Mouse (Mus musculus) B cell, adult 2 months (primary cell): ENCODE measurements around the gene Gm28051.

Experiments used
- DNase-seq, 2 experiments: peaks; one replicate each; pipeline ENCODE4 v3.0.0; 2022

Gm28051 gene

GRCm38 (mm10) chr12:102705216-102705871 lies 52.2 kb downstream of the Gm28051 start:
- DNase-seq, result peak; percentile 95 to 96

- peak; percentile 51 to 58 for DNase-seq
Measured at GRCm38 (mm10) chr12:102704457-102705198, 52.9 kb downstream of the Gm28051 start, which contains the start of gene Itpk1. Itpk1 (minus strand) TSS chr12:102704930.

GRCm38 (mm10) chr12:102703921-102704408 lies 53.6 kb downstream of the Gm28051 start:
- DNase-seq, result peak; percentile 26 to 35

GRCm38 (mm10) chr12:102703441-102703840 lies 54.1 kb downstream of the Gm28051 start:
- DNase-seq, result peak in 1 of 2 experiments; percentile 22

- DNase-seq, result no peak
Measured at GRCm38 (mm10) chr12:102703111-102703412, 54.5 kb downstream of the Gm28051 start.

- peak; percentile 90 to 94 for DNase-seq
Measured at GRCm38 (mm10) chr12:102702356-102703110, 55.0 kb downstream of the Gm28051 start.

- no peak for DNase-seq
Measured at GRCm38 (mm10) chr12:102701691-102702207, 55.8 kb downstream of the Gm28051 start.

- no peak for DNase-seq
Measured at GRCm38 (mm10) chr12:102700453-102700852, 57.1 kb downstream of the Gm28051 start.

DNA sequence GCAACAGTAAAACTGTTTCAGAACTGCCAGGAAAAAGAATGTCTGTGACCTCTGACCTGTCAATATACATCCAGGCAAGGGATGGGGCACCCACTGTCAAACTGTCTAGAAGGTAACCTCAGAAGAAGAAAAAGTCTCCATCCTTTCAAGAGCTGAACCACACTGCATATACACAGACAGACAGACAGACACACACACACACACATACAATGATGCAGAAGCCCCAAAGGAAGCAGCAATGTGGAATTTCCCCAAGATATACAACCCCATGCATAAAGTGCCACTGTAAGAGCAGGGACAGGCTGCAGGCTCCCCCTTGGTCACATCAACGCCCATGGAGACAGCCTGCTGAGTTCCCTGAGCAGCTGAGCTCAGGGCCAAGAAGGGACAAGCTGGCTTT lies 58.4 kb downstream of the Gm28051 start:
- no peak for DNase-seq

DNA sequence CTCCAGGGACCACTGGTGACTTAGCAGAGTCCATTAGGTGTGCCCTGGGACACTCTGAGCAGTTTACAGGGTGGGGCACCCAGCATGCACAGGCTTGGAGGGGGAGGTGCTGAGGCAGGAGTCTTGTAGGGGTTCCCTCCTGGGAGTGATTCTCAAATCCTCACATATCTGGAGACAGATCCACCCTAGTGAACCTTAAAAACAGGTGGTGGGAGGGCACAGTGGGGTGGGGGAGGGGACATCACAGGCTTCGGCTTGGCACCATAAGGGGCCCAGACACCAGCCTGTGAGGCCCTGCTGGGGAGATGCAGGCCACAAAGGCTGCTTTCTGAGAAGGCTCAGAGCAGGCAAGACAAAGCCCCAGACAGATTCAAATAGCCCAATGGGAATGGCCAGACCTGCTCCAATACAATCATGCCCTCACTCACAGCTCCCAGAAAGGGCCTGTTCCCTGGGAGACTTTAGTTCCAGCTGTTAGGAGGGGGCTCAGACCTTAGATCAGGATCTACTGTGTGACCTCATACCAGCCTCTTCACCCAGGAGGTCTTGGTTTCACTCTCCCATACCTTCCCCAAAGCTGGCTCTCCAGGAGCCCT lies 59.4 kb downstream of the Gm28051 start:
- no peak for DNase-seq

DNA sequence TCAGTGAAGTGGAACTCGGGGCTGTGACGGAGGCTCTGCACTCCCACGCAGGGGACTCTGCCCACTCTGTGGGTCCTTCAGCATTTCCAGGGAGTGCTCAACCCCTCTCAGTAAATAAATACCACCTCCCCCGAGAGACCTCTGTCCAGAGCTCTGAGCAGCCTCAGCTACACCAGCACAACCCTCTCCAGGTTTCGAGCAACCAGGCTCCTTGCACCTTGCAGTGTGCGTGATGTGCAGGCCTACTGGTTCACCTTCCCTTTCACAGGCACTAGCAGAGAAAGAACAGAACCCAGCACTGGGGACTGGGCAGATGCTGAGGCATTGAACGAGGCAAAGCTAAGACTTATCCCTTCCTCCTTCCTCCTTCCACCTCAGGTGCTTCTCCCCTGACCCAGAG lies 60.2 kb downstream of the Gm28051 start:
- no peak for DNase-seq

- DNase-seq, result no peak
Measured at GRCm38 (mm10) chr12:102696635-102697354, 60.8 kb downstream of the Gm28051 start.

DNA sequence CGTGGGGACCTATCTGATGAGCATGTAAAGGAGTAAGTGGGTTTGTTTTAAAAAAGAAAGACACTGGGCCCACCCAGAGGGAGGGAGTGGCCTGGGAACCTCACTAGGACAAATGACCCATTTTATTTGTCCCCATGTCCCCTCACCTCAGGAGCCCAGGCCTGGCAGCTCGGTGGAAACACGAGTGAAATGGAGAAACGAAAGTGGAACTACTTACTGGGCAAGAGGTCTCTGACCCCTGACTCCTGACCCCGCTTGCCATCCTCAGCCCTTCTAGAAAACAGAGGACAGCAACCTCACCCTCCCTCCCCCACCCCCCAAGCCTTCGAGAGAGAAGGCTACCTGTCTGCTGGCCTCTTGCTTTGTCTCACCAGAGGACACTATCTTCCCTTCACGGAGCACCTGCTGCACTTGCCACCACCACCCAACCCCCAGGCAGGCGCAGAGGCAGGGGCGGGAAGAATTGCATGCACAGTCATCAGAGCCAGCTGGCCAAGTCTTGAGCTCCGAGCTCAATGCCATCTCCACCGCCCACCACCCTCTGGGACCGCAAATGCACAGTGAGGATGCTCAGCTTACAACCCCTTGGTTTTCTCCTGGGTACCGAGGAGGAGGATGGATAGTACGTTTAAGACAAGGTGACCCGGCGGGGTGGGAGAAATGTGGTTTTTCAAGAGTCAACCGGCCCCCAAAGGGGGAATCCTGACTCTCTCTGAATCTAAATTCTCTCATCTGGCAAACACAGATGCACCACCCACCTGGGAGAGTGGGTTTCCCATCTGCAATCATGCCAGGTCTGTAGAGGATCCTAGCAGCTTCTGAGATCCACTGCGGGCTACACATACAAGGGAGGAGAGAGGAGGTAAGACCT lies 62.0 kb downstream of the Gm28051 start:
- DNase-seq, result no peak

- no peak for DNase-seq
Measured at GRCm38 (mm10) chr12:102691761-102692160, 65.8 kb downstream of the Gm28051 start.

DNA sequence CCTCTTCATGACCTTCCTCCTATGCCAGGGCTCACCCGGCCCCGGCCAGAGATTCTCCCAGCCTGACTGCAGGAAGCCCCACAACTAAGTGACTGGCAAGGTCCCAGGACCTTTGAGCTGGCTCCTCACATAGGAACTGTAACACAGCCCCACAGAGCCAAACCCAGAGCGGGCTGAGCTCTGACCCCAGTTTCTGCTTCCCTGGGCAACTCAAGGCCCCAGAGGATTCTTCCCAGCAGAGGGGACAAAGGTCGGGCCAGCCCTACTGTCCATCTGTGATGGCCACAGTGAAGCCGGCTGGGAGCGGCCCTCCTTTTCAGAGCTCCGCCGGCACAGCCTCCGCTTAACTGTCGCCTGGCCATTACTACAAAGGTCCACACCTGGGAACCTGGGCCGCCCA lies 66.4 kb downstream of the Gm28051 start:
- no peak for DNase-seq

GRCm38 (mm10) chr12:102689773-102690563 lies 67.6 kb downstream of the Gm28051 start:
- DNase-seq, result peak; percentile 65 to 66

GRCm38 (mm10) chr12:102686321-102686720 lies 71.2 kb downstream of the Gm28051 start:
- DNase-seq, result no peak

- no peak for DNase-seq
Measured at GRCm38 (mm10) chr12:102685523-102685931, 72.0 kb downstream of the Gm28051 start.

DNA sequence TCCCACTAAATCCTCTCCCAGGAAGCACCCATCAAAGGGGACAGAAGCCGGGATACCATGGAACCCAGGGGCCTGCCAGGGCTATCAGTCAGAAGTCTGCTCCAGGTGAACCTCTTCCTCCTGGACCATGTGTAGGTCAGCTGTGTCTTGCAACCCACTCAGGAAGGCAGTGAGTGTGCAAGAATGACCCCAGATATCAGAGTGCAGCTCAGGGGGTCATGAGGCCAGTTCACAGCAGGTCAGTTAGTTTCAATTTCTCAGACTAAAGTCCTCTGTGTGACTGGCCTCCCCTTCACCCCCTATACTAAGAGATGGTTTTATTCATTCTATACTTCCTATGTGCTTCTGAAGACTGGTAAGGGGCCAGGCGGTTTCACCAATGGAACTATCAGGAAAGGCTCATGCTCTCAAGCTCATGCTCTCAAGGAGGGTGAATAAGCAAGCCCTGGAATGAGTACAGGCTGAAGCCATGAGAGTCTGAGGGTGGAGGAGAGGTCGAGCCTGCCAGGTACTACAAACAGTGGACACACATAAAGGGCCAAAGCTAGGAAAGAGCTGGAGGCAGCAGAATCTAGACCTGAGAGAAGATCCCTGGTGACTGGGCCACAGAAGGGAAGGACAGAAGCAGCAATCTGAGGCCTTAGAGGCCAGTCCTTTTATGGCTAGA lies 72.7 kb downstream of the Gm28051 start:
- DNase-seq, result no peak

DNA sequence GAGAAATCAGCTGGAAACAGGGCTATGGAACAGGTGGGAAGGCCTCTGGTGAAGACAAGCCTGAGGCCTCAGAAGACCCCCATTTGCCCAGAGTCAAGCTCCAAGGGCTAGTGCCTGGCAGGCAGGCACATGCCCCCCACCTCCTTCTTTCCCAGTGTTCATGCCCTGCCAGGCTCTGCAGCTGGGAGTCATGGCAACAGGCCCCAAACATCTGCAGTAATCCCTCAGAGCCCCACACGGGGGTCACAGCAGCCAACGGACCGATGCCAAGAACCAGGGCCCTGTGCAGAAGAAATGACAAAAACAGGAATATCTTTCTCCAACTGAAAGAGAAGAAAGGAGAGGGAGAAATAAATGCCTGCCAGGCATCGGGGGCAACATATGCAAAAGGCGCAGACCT lies 73.6 kb downstream of the Gm28051 start:
- DNase-seq, result no peak
